Mouse (Mus musculus) liver, postnatal 0 days (tissue): ENCODE data around the gene Prkag2. TPM values are rescaled to one million over a fixed set of nuclear protein-coding genes. Genes with fewer than 3 reads are reported as not detected.

ENCODE experiments used
- ATAC-seq: fragments of 200-750 bp; cut with Nextera tagmentation; 2 replicates; pipeline ENCODE4 v1.8.0; 2017; ENCODE audit warnings: mild to moderate bottlenecking, moderate library complexity
- DNase-seq: peaks from one replicate; pipeline ENCODE4 v3.0.0-alpha.2; 2016
- H3K27ac ChIP-seq: fragments of 300-500 bp; sonication (generic); 2 replicates; pipeline ENCODE4 v1.5.1; 2014; ENCODE audit warnings: antibody characterized with exemption, moderate library complexity, mild to moderate bottlenecking, low read depth
- H3K27me3 ChIP-seq: fragments of 300-500 bp; sonication (generic); 2 replicates; pipeline ENCODE4 v1.6.1; 2014; ENCODE audit warnings: low read length, control low read depth, mixed read lengths; ENCODE audit not compliant: insufficient read depth
- H3K36me3 ChIP-seq: fragments of 300-500 bp; sonication (generic); replicated peaks from 2 replicates; pipeline ENCODE4 v1.6.1; 2014; ENCODE audit warnings: mild to moderate bottlenecking, control low read depth, low read length, moderate library complexity, mixed read lengths; ENCODE audit not compliant: insufficient read depth
- H3K4me1 ChIP-seq: fragments of 300-500 bp; sonication (generic); 2 replicates; pipeline ENCODE4 v1.6.1; 2014; ENCODE audit warnings: antibody characterized with exemption, mild to moderate bottlenecking, control low read depth; ENCODE audit not compliant: insufficient read depth
- H3K4me2 ChIP-seq: fragments of 300-500 bp; sonication (generic); 2 replicates; pipeline ENCODE4 v1.6.1; 2014; ENCODE audit warnings: low read depth, mild to moderate bottlenecking, low read length, moderate library complexity, mixed read lengths
- H3K4me3 ChIP-seq: fragments of 300-500 bp; sonication (generic); 2 replicates; pipeline ENCODE4 v1.5.1; 2014; ENCODE audit warnings: low read depth, low read length
- H3K9ac ChIP-seq: fragments of 300-500 bp; sonication (generic); replicated peaks from 2 replicates; pipeline ENCODE4 v1.6.1; 2014; ENCODE audit warnings: mild to moderate bottlenecking, moderate library complexity
- H3K9me3 ChIP-seq: fragments of 300-500 bp; sonication (generic); 2 replicates; pipeline ENCODE4 v1.6.1; 2016; ENCODE audit warnings: mild to moderate bottlenecking, control low read depth, low read length, mixed read lengths
- CTCF ChIP-seq: sonication (generic); IDR thresholded peaks from 2 replicates; pipeline ENCODE4 v1.5.1; 2016; ENCODE audit warnings: antibody characterized with exemption, low read depth
- EP300 ChIP-seq: IDR thresholded peaks from 2 replicates; pipeline ENCODE4 v1.6.1; 2016; ENCODE audit warnings: antibody characterized with exemption, low read depth, mild to moderate bottlenecking
- WGBS: fragments of 180-500 bp; shearing (Covaris S2); extraction: QIAGEN DNeasy Blood & Tissue Kit; methylation state at CpG from one replicate; pipeline ENCODE4 v1.1.7; 2014; ENCODE audit not compliant: insufficient replicate concordance; 5-methylcytosine and 5-hydroxymethylcytosine counted together
- polyA plus RNA-seq: library from polyadenylated mRNA; unstranded; fragments of >200 nt; fragmentation: Nextera tagmentation; extraction: Ambion mirVana; gene quantifications from 2 replicates; pipeline ENCODE4 v1.2.1, GENCODE M21; 2015

Prkag2 gene
- polyA plus RNA-seq, 1 experiment from 2014 or later: 6.8 TPM

GRCm38 (mm10) chr5:25031456-25031856 is 69.0 kb downstream of the Prkag2 start:
- 42% methylated on average over 4 of the region's 4 CpGs for WGBS
- H3K36me3 ChIP-seq: no peaks in the 10 kb centered on the region
- H3K4me1 ChIP-seq: peaks cover 15% of the 10 kb centered on the region
- H3K27ac ChIP-seq: 0 out of 2 replicates have a peak overlapping the region, but pooled peaks have one; percentile 16
- H3K9me3 ChIP-seq: no peaks in the 10 kb centered on the region
- no peaks in the 10 kb centered on the region for H3K27me3 ChIP-seq
- DNase-seq (no peak), ATAC-seq (peak; percentile 43)
- TF ChIP-seq EP300 (no peak), CTCF (no peak)
- H3K4me2 ChIP-seq: no peak overlapping the region
- no peak overlapping the region for H3K9ac ChIP-seq
- H3K4me3 ChIP-seq: no peak overlapping the region

- Histone ChIP-seq H3K4me3 (no peak overlapping the region), H3K9ac (no peak overlapping the region), H3K36me3 (no peaks in the 10 kb centered on the region), H3K4me2 (no peak overlapping the region), H3K9me3 (no peaks in the 10 kb centered on the region), H3K27me3 (no peaks in the 10 kb centered on the region), H3K4me1 (peaks cover 15% of the 10 kb centered on the region), H3K27ac (peak overlapping the region; percentile 34; the same call in 1 of the 2 replicates)
- 79% methylated on average over 11 of the region's 11 CpGs for WGBS
- ATAC-seq (no peak), DNase-seq (no peak)
- no peak for TF ChIP-seq EP300
- TF ChIP-seq CTCF: no peak
Observed at GRCm38 (mm10) chr5:25031037-25031436, 69.4 kb downstream of the Prkag2 start.

- TF ChIP-seq EP300 (peak; percentile 84), CTCF (no peak)
- H3K4me1 ChIP-seq: peaks cover 8% of the 10 kb centered on the region
- H3K4me3 ChIP-seq: no peak overlapping the region
- H3K27me3 ChIP-seq: no peaks in the 10 kb centered on the region
- no peak overlapping the region for H3K9ac ChIP-seq
- H3K9me3 ChIP-seq: no peaks in the 10 kb centered on the region
- ATAC-seq (peak; percentile 86), DNase-seq (peak; percentile 23)
- H3K36me3 ChIP-seq: no peaks in the 10 kb centered on the region
- 28% methylated on average over 3 of the region's 3 CpGs for WGBS
- H3K4me2 ChIP-seq: no peak overlapping the region
- H3K27ac ChIP-seq: peak overlapping the region; percentile 34; the same call in 1 of the 2 replicates
Observed at GRCm38 (mm10) chr5:25030276-25030681, 70.2 kb downstream of the Prkag2 start.

GRCm38 (mm10) chr5:25027673-25028072 is 72.8 kb downstream of the Prkag2 start:
- H3K4me1 ChIP-seq: peaks cover 8% of the 10 kb centered on the region
- no peaks in the 10 kb centered on the region for H3K27me3 ChIP-seq
- DNase-seq (no peak), ATAC-seq (no peak)
- H3K4me3 ChIP-seq: no peak overlapping the region
- H3K9ac ChIP-seq: no peak overlapping the region
- H3K4me2 ChIP-seq: no peak overlapping the region
- H3K9me3 ChIP-seq: no peaks in the 10 kb centered on the region
- WGBS: 75% methylated on average over 4 of the region's 4 CpGs
- no peak for TF ChIP-seq EP300
- TF ChIP-seq CTCF: no peak
- no peaks in the 10 kb centered on the region for H3K36me3 ChIP-seq
- H3K27ac ChIP-seq: no peak overlapping the region

GRCm38 (mm10) chr5:25025309-25026019 is 75.0 kb downstream of the Prkag2 start:
- H3K27ac ChIP-seq: peak overlapping the region; percentile 42; the same call in 1 of the 2 replicates
- DNase-seq (peak; percentile 27), ATAC-seq (no peak)
- H3K4me1 ChIP-seq: no peaks in the 10 kb centered on the region; the same call in 1 of the 2 replicates
- WGBS: 66% methylated on average over 12 of the region's 12 CpGs
- no peak for TF ChIP-seq EP300
- no peak for TF ChIP-seq CTCF
- no peak overlapping the region for H3K9ac ChIP-seq
- H3K9me3 ChIP-seq: no peaks in the 10 kb centered on the region
- peaks cover 5% of the 10 kb centered on the region; the same call in 1 of the 2 replicates for H3K36me3 ChIP-seq
- H3K4me2 ChIP-seq: no peak overlapping the region
- no peak overlapping the region for H3K4me3 ChIP-seq
- no peaks in the 10 kb centered on the region for H3K27me3 ChIP-seq

GRCm38 (mm10) chr5:25022904-25023303 is 77.5 kb downstream of the Prkag2 start:
- Histone ChIP-seq H3K4me2 (no peak overlapping the region), H3K9me3 (no peaks in the 10 kb centered on the region), H3K4me1 (no peaks in the 10 kb centered on the region), H3K27me3 (no peaks in the 10 kb centered on the region), H3K27ac (no peak overlapping the region), H3K9ac (no peak overlapping the region), H3K36me3 (peaks cover 5% of the 10 kb centered on the region; the same call in 1 of the 2 replicates), H3K4me3 (no peak overlapping the region)
- DNase-seq (peak; percentile 70), ATAC-seq (no peak)
- TF ChIP-seq EP300 (no peak), CTCF (peak; percentile 83)
- 43% methylated on average over 4 of the region's 4 CpGs for WGBS
